Mouse (Mus musculus) kidney, postnatal 0 days (tissue): Measurements from ENCODE around the gene Ticrr. TPM values are rescaled to one million over a fixed set of nuclear protein-coding genes. Genes with fewer than 3 reads are reported as not detected.

Experiments
- ATAC-seq: fragments of 200-750 bp; cut with Nextera tagmentation; replicated peaks from 2 replicates; pipeline ENCODE4 v1.8.0; 2017; ENCODE audit warnings: low read depth, moderate number of reproducible peaks, moderate TSS enrichment, moderate library complexity; ENCODE audit not compliant: low FRiP score
- DNase-seq: peaks from one replicate; pipeline ENCODE4 v3.0.0-alpha.2; 2016; ENCODE audit warnings: low spot score
- H3K27ac ChIP-seq: fragments of 300-500 bp; sonication (generic); 2 replicates; pipeline ENCODE4 v1.5.1; 2014; ENCODE audit warnings: mild to moderate bottlenecking
- H3K27me3 ChIP-seq: fragments of 300-500 bp; sonication (generic); 2 replicates; pipeline ENCODE4 v1.6.1; 2014; ENCODE audit warnings: low read length, mixed read lengths; ENCODE audit not compliant: insufficient read depth
- H3K36me3 ChIP-seq: fragments of 300-500 bp; sonication (generic); 2 replicates; pipeline ENCODE4 v1.6.1; 2014; ENCODE audit warnings: low read length, mixed read lengths; ENCODE audit not compliant: insufficient read depth
- H3K4me1 ChIP-seq: fragments of 300-500 bp; sonication (generic); replicated peaks from 2 replicates; pipeline ENCODE4 v1.6.1; 2014; ENCODE audit warnings: antibody characterized with exemption, low read length, mixed read lengths; ENCODE audit not compliant: insufficient read depth
- H3K4me2 ChIP-seq: fragments of 300-500 bp; sonication (generic); 2 replicates; pipeline ENCODE4 v1.6.1; 2014; ENCODE audit warnings: mild to moderate bottlenecking, low read length, moderate library complexity, mixed read lengths
- H3K4me3 ChIP-seq: fragments of 300-500 bp; sonication (generic); replicated peaks from 2 replicates; pipeline ENCODE4 v1.5.1; 2014; ENCODE audit warnings: low read depth, low read length
- H3K9ac ChIP-seq: fragments of 300-500 bp; sonication (generic); 2 replicates; pipeline ENCODE4 v1.6.1; 2014; ENCODE audit warnings: low read depth, low read length
- H3K9me3 ChIP-seq: fragments of 300-500 bp; sonication (generic); replicated peaks from 2 replicates; pipeline ENCODE4 v1.6.1; 2016; ENCODE audit warnings: low read length, inconsistent platforms, mixed read lengths
- CTCF ChIP-seq: IDR thresholded peaks from 2 replicates; pipeline ENCODE4 v1.5.1; 2016; ENCODE audit warnings: antibody characterized with exemption, low read depth, mild to moderate bottlenecking, moderate library complexity
- WGBS: fragments of 180-500 bp; shearing (Covaris S2); extraction: QIAGEN DNeasy Blood & Tissue Kit; methylation state at CpG from one replicate; pipeline ENCODE4 v1.1.7; 2014; 5-methylcytosine and 5-hydroxymethylcytosine counted together
- polyA plus RNA-seq: library from polyadenylated mRNA; unstranded; fragments of >200 nt; fragmentation: Nextera tagmentation; extraction: Ambion mirVana; gene quantifications from 2 replicates; pipeline ENCODE4 v1.2.1, GENCODE M21; 2015

Gene Ticrr
- polyA plus RNA-seq, 1 experiment from 2014 or later = 3.1 TPM

DNA sequence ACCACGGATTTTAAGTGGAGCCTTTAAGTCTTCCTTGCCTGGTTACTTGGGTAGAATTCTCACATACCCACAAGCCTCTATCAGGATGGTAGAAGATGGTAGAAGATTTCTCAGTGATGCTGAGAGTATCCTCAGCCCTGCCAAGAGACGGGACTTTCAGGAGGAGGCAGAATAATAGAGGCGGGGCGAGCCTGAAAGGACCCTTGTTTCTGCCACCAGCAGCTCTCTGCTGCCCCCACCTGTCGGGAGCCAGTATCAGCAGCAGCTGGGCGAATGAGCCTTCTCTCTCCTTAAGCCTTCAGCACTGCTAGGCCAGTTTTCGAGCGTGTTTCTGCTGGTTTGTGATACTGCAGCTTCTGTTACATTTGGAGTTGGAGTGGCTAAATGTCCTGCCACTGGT is 69.2 kb downstream of the Ticrr start:
- ATAC-seq (peak; percentile 31; the same call in 1 of the 2 replicates), DNase-seq (peak; percentile 87)
- no peak overlapping the region for H3K9ac ChIP-seq
- H3K4me1 ChIP-seq = no peaks in the 10 kb centered on the region
- H3K4me3 ChIP-seq = no peak overlapping the region
- H3K27me3 ChIP-seq = no peaks in the 10 kb centered on the region
- peak; percentile 82 for TF ChIP-seq CTCF
- no peak overlapping the region for H3K4me2 ChIP-seq
- no peak overlapping the region for H3K27ac ChIP-seq
- H3K36me3 ChIP-seq = no peaks in the 10 kb centered on the region
- 5% methylated on average over 8 of the region's 8 CpGs for WGBS
- H3K9me3 ChIP-seq = no peaks in the 10 kb centered on the region

DNA sequence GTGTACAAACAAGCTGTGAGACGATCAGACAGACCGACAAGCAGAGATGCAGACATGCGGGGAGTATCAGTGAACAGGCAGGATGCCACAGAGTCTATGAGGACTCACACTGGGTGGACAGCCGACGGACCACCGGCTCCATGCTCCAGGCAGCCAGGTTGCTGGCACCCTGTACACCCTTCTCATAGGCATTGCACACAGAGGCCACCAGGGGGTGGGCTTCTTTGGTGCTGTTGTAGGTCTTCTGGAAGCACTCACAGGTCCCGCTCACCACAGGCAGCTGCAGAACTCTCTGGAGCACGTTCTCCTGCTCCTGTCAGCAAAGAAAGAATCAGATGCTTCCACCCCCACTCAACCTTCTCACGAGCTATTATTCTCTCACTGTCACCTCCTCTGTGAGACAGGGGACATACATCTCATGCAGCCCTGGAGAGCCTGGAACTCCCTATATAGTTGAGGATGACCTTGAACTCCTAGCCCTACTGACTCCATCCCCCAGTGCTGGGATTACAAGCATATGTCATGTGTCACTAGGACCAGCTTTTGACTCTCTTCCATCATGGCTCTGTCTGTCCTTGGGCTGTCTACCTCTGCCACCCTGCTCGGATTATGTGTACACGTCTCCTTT is 69.9 kb downstream of the Ticrr start:
- Histone ChIP-seq H3K4me3 (no peak overlapping the region), H3K4me1 (no peaks in the 10 kb centered on the region), H3K27me3 (no peaks in the 10 kb centered on the region), H3K27ac (no peak overlapping the region), H3K36me3 (no peaks in the 10 kb centered on the region), H3K4me2 (no peak overlapping the region), H3K9me3 (no peaks in the 10 kb centered on the region), H3K9ac (no peak overlapping the region)
- DNase-seq = no peak
- WGBS = 61% methylated on average over 11 of the region's 11 CpGs
- TF ChIP-seq CTCF = peak; percentile 39; the same call in 1 of the 2 replicates
- ATAC-seq = no peak

DNA sequence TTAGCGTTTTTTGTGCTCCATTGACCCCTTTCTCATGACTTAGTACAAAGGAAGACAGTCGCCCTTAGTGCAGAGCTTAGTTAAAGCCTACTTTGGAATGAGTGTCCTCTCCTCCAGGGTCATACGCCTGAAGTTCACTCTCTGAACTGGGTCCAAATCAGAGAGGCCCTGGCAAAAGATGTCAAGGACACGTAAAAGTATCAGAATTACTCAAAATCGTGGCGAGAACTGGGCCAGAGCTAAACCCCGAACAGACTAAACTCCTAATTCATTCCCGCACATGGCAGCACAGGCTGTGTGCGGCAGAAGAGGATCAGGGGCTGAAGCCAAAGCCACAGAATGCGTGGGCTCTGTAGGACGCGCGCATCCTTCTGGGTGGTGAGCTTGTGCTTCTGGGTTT is 71.4 kb downstream of the Ticrr start:
- H3K27ac ChIP-seq = no peak overlapping the region

DNA sequence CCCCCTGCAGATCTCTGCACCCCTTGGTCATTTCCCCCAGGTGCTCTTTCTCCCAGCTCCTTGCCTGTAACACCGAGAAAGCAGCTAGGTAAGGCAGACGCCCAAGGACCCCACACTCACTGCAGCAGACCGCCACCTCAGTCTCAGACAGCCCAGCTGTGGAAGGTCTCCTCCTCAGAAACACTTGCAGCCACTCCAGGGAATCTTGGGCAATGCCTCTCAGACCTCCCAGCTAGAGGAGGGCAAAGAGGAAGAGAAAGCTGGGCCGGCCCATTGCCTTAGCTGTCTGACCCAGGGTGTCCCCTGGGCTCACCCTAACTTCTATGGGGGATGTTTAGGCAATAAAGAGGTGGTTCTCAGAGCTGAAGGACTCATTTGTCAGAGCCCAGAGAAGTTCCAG is 72.6 kb downstream of the Ticrr start, which contains the start of gene Plin1:
TSS of gene Plin1 (minus strand) at position 282 of the 400 bp plus-strand sequence.
- 80% methylated on average over 4 of the region's 4 CpGs for WGBS
- Histone ChIP-seq H3K36me3 (no peaks in the 10 kb centered on the region), H3K4me2 (no peak within 1 kb of the TSS), H3K4me1 (no peaks in the 10 kb centered on the region), H3K4me3 (no peak within 1 kb of the TSS), H3K9me3 (no peaks in the 10 kb centered on the region), H3K27me3 (no peaks in the 10 kb centered on the region), H3K9ac (no peak within 1 kb of the TSS), H3K27ac (no peak within 1 kb of the TSS)
- DNase-seq (no peak), ATAC-seq (no peak)
- TF ChIP-seq CTCF = no peak

More for the DNA sequence above, 71.4 kb downstream of the Ticrr start:
- no peaks in the 10 kb centered on the region for H3K36me3 ChIP-seq
- no peak overlapping the region for H3K4me2 ChIP-seq
- H3K4me3 ChIP-seq = no peak overlapping the region
- no peak overlapping the region for H3K9ac ChIP-seq
- DNase-seq (no peak), ATAC-seq (no peak)
- H3K9me3 ChIP-seq = no peaks in the 10 kb centered on the region
- no peaks in the 10 kb centered on the region for H3K4me1 ChIP-seq
- WGBS = 81% methylated on average over 13 of the region's 13 CpGs
- TF ChIP-seq CTCF = no peak
- no peaks in the 10 kb centered on the region for H3K27me3 ChIP-seq

DNA sequence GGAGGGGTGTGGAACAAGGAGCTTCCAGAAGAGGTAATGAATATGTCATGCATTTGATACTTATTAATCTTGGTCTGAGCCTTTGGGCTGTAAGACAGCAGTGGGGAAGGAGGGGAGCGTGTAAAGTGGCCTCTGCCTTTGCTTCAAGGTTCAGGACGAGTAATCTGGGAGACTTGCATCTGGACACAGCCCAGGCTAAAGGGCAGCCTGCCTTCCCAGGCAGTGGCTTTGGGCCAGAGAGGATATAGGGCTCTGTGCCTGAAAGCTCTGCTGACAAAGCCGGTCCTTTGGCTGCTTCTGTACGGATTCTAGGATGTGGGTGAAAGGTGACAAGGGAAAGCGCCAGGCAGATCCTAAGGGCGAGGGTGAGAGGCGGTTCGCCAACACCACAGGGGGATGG is 74.6 kb downstream of the Ticrr start:
- 61% methylated on average over 8 of the region's 8 CpGs for WGBS
- H3K9ac ChIP-seq = no peak overlapping the region
- no peaks in the 10 kb centered on the region for H3K36me3 ChIP-seq
- ATAC-seq = peak; percentile 92
- no peaks in the 10 kb centered on the region for H3K4me1 ChIP-seq
- no peaks in the 10 kb centered on the region for H3K9me3 ChIP-seq
- no peak for TF ChIP-seq CTCF
- H3K27me3 ChIP-seq = no peaks in the 10 kb centered on the region
- peak overlapping the region; percentile 72; the same call in 1 of the 2 replicates for H3K27ac ChIP-seq
- no peak overlapping the region for H3K4me3 ChIP-seq
- H3K4me2 ChIP-seq = no peak overlapping the region
- DNase-seq = peak; percentile 44

DNA sequence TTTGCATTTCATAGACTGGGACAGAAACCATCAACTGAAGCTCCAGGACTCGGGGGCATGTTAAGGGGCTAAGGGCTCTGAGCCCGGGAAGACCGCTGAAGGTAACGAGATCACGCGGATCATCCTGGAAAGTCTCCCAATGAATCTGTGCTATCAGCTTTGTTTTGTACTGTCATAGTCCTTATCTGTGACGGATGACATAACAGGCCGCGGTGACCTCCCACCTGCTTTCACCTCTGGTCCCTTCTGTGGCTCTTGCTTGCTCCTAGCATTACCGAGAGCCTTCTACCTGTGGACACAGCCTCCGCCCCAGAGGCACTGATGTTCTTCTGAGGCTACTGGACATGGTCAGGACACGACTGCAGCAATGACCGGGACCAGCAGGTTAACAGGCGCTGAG is 76.5 kb downstream of the Ticrr start:
- no peak for DNase-seq
- Histone ChIP-seq H3K27me3 (no peaks in the 10 kb centered on the region), H3K36me3 (no peaks in the 10 kb centered on the region), H3K4me2 (no peak overlapping the region), H3K9ac (no peak overlapping the region), H3K4me1 (no peaks in the 10 kb centered on the region), H3K27ac (no peak overlapping the region), H3K4me3 (no peak overlapping the region), H3K9me3 (no peaks in the 10 kb centered on the region)
- TF ChIP-seq CTCF = no peak
- ATAC-seq = no peak
- WGBS = 89% methylated on average over 14 of the region's 14 CpGs

DNA sequence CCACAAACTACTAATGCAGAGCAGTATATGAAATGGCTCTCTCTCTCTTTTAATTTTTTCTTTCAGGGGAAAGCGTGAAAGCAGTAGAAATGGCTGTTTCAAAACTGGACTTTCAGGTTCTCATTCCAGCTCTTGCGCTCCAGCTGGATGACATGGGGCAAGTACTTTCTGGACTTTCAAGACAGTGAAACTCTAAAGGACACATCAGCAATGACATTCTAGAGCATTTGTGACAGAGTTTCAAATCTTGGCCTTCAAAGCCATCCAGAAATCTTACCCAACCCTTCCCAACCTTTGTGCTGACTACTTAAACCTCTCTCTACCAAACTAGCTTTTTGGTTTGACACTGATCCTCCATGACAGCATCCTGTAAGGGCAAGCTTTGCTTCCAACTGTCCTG is 78.9 kb downstream of the Ticrr start:
- DNase-seq = no peak
- no peak for ATAC-seq
- no peak for TF ChIP-seq CTCF

More for the DNA sequence above, 78.9 kb downstream of the Ticrr start:
- Histone ChIP-seq H3K36me3 (no peaks in the 10 kb centered on the region), H3K4me3 (no peak overlapping the region), H3K27me3 (no peaks in the 10 kb centered on the region), H3K27ac (no peak overlapping the region), H3K9ac (no peak overlapping the region), H3K9me3 (no peaks in the 10 kb centered on the region), H3K4me2 (no peak overlapping the region), H3K4me1 (no peaks in the 10 kb centered on the region)
- 83% methylated on average over 2 of the region's 2 CpGs for WGBS
